Mouse (Mus musculus): ENCODE measurements around the gene AU015836. TPM values are rescaled to one million over a fixed set of nuclear protein-coding genes. Genes with fewer than 3 reads are reported as not detected.
A peak's percentile ranks its signal among the peaks of the same experiment; 100 is the strongest.
"Not testable (repeated sequence)": the region's sequence is repeated elsewhere in the genome, so short reads cannot be mapped to it uniquely, and the experiment has no call there.

The AU015836 gene
- polyA plus RNA-seq, 1 experiment, result 191 TPM

- H3K27me3 ChIP-seq (ENCODE audit: control insufficient read depth, insufficient read depth, low read length, poor library complexity, severe bottlenecking), result no peaks in the 10 kb centered on the region
- no peaks in the 10 kb centered on the region for H3K9me3 ChIP-seq (replicated peaks; ENCODE audit: control insufficient read depth, insufficient read depth, low read length, poor library complexity, severe bottlenecking)
- no peak overlapping the region for H3K9ac ChIP-seq (ENCODE audit: low read depth, poor library complexity, severe bottlenecking)
- no peak overlapping the region for H3K4me3 ChIP-seq (ENCODE audit: low read depth, low read length)
- H3K36me3 ChIP-seq (ENCODE audit: control insufficient read depth, insufficient read depth, low read length, poor library complexity, severe bottlenecking), result no peaks in the 10 kb centered on the region
- TF ChIP-seq EP300 (IDR thresholded peaks at IDR 0.05; ENCODE audit: insufficient read depth, low read depth, low read length) (no peak), POLR2A (IDR thresholded peaks at IDR 0.05; ENCODE audit: insufficient read depth, low read length) (no peak)
- no peaks in the 10 kb centered on the region for H3K4me1 ChIP-seq (ENCODE audit: control insufficient read depth, insufficient read depth, low read length)
- H3K27ac ChIP-seq (ENCODE audit: insufficient read depth, low read length), result no peak overlapping the region
These were observed 10.0 kb upstream of the AU015836 start for GRCm38 (mm10) chrX:93958502-93958901.

GRCm38 (mm10) chrX:93980341-93980740 lies 11.9 kb downstream of the AU015836 start:
- H3K27me3 ChIP-seq (ENCODE audit: control insufficient read depth, insufficient read depth, low read length, poor library complexity, severe bottlenecking), result no peaks in the 10 kb centered on the region
- H3K27ac ChIP-seq (ENCODE audit: insufficient read depth, low read length), result no peak overlapping the region
- H3K36me3 ChIP-seq (ENCODE audit: control insufficient read depth, insufficient read depth, low read length, poor library complexity, severe bottlenecking), result no peaks in the 10 kb centered on the region
- TF ChIP-seq POLR2A (IDR thresholded peaks at IDR 0.05; ENCODE audit: insufficient read depth, low read length), result no peak
- TF ChIP-seq CTCF (IDR thresholded peaks at IDR 0.05; ENCODE audit: low read depth, low read length), result no peak
- H3K9ac ChIP-seq (ENCODE audit: low read depth, poor library complexity, severe bottlenecking), result peak overlapping the region; percentile 72
- H3K9me3 ChIP-seq (replicated peaks; ENCODE audit: control insufficient read depth, insufficient read depth, low read length, poor library complexity, severe bottlenecking), result no peaks in the 10 kb centered on the region
- peak overlapping the region; percentile 52 for H3K4me3 ChIP-seq (ENCODE audit: low read depth, low read length)
- H3K4me1 ChIP-seq (ENCODE audit: control insufficient read depth, insufficient read depth, low read length), result no peaks in the 10 kb centered on the region

- no peak overlapping the region for H3K27ac ChIP-seq (ENCODE audit: insufficient read depth, low read length)
- H3K27me3 ChIP-seq (ENCODE audit: control insufficient read depth, insufficient read depth, low read length, poor library complexity, severe bottlenecking), result no peaks in the 10 kb centered on the region
- TF ChIP-seq EP300 (IDR thresholded peaks at IDR 0.05; ENCODE audit: insufficient read depth, low read depth, low read length) (no peak), POLR2A (IDR thresholded peaks at IDR 0.05; ENCODE audit: insufficient read depth, low read length) (no peak), CTCF (IDR thresholded peaks at IDR 0.05; ENCODE audit: low read depth, low read length) (no peak)
- H3K9me3 ChIP-seq (replicated peaks; ENCODE audit: control insufficient read depth, insufficient read depth, low read length, poor library complexity, severe bottlenecking), result no peaks in the 10 kb centered on the region
- no peaks in the 10 kb centered on the region for H3K36me3 ChIP-seq (ENCODE audit: control insufficient read depth, insufficient read depth, low read length, poor library complexity, severe bottlenecking)
- no peaks in the 10 kb centered on the region for H3K4me1 ChIP-seq (ENCODE audit: control insufficient read depth, insufficient read depth, low read length)
- no peak overlapping the region for H3K9ac ChIP-seq (ENCODE audit: low read depth, poor library complexity, severe bottlenecking)
- H3K4me3 ChIP-seq (ENCODE audit: low read depth, low read length), result no peak overlapping the region
These were observed 13.7 kb downstream of the AU015836 start for GRCm38 (mm10) chrX:93982193-93982592.

GRCm38 (mm10) chrX:93985096-93985495 lies 16.6 kb downstream of the AU015836 start:
- not testable (repeated sequence) for H3K36me3 ChIP-seq (ENCODE audit: control insufficient read depth, insufficient read depth, low read length, poor library complexity, severe bottlenecking); H3K4me1 ChIP-seq (ENCODE audit: control insufficient read depth, insufficient read depth, low read length); H3K9me3 ChIP-seq (replicated peaks; ENCODE audit: control insufficient read depth, insufficient read depth, low read length, poor library complexity, severe bottlenecking); H3K27me3 ChIP-seq (ENCODE audit: control insufficient read depth, insufficient read depth, low read length, poor library complexity, severe bottlenecking); H3K9ac ChIP-seq (ENCODE audit: low read depth, poor library complexity, severe bottlenecking); H3K4me3 ChIP-seq (ENCODE audit: low read depth, low read length); H3K27ac ChIP-seq (ENCODE audit: insufficient read depth, low read length)

- Histone ChIP-seq H3K4me1 (ENCODE audit: control insufficient read depth, insufficient read depth, low read length) (no peaks in the 10 kb centered on the region), H3K9ac (ENCODE audit: low read depth, poor library complexity, severe bottlenecking) (no peak overlapping the region), H3K4me3 (ENCODE audit: low read depth, low read length) (no peak overlapping the region), H3K27me3 (ENCODE audit: control insufficient read depth, insufficient read depth, low read length, poor library complexity, severe bottlenecking) (no peaks in the 10 kb centered on the region), H3K36me3 (ENCODE audit: control insufficient read depth, insufficient read depth, low read length, poor library complexity, severe bottlenecking) (no peaks in the 10 kb centered on the region), H3K9me3 (replicated peaks; ENCODE audit: control insufficient read depth, insufficient read depth, low read length, poor library complexity, severe bottlenecking) (no peaks in the 10 kb centered on the region), H3K27ac (ENCODE audit: insufficient read depth, low read length) (no peak overlapping the region)
- TF ChIP-seq EP300 (IDR thresholded peaks at IDR 0.05; ENCODE audit: insufficient read depth, low read depth, low read length), result no peak
- no peak for TF ChIP-seq CTCF (IDR thresholded peaks at IDR 0.05; ENCODE audit: low read depth, low read length)
- TF ChIP-seq POLR2A (IDR thresholded peaks at IDR 0.05; ENCODE audit: insufficient read depth, low read length), result no peak
These were observed 38.5 kb downstream of the AU015836 start for GRCm38 (mm10) chrX:94006991-94007390.

- no peak overlapping the region for H3K9ac ChIP-seq (ENCODE audit: low read depth, poor library complexity, severe bottlenecking)
- no peaks in the 10 kb centered on the region for H3K27me3 ChIP-seq (ENCODE audit: control insufficient read depth, insufficient read depth, low read length, poor library complexity, severe bottlenecking)
- TF ChIP-seq EP300 (IDR thresholded peaks at IDR 0.05; ENCODE audit: insufficient read depth, low read depth, low read length) (no peak), CTCF (IDR thresholded peaks at IDR 0.05; ENCODE audit: low read depth, low read length) (no peak), POLR2A (IDR thresholded peaks at IDR 0.05; ENCODE audit: insufficient read depth, low read length) (no peak)
- no peak overlapping the region for H3K27ac ChIP-seq (ENCODE audit: insufficient read depth, low read length)
- H3K4me1 ChIP-seq (ENCODE audit: control insufficient read depth, insufficient read depth, low read length), result no peaks in the 10 kb centered on the region
- H3K4me3 ChIP-seq (ENCODE audit: low read depth, low read length), result no peak overlapping the region
- H3K9me3 ChIP-seq (replicated peaks; ENCODE audit: control insufficient read depth, insufficient read depth, low read length, poor library complexity, severe bottlenecking), result no peaks in the 10 kb centered on the region
- no peaks in the 10 kb centered on the region for H3K36me3 ChIP-seq (ENCODE audit: control insufficient read depth, insufficient read depth, low read length, poor library complexity, severe bottlenecking)
These were observed 41.0 kb downstream of the AU015836 start for GRCm38 (mm10) chrX:94009442-94009841.

All from ES-Bruce4 (cell line).